Mouse (Mus musculus) gastrocnemius, adult 18-20 months (tissue): ENCODE results near the gene S100a3. TPM values are rescaled to one million over a fixed set of nuclear protein-coding genes. Genes with fewer than 3 reads are reported as not detected.

Experiments used
- DNase-seq: peaks from one replicate; pipeline ENCODE4 v3.0.0; 2021; ENCODE audit warnings: low spot score
- total RNA-seq, 2 experiments: library from RNA; stranded (reverse); gene quantifications; 2 replicates each; pipeline ENCODE4 v1.2.3; 2021

The S100a3 gene
- total RNA-seq, 2 experiments from 2014 or later, result not detected

DNA sequence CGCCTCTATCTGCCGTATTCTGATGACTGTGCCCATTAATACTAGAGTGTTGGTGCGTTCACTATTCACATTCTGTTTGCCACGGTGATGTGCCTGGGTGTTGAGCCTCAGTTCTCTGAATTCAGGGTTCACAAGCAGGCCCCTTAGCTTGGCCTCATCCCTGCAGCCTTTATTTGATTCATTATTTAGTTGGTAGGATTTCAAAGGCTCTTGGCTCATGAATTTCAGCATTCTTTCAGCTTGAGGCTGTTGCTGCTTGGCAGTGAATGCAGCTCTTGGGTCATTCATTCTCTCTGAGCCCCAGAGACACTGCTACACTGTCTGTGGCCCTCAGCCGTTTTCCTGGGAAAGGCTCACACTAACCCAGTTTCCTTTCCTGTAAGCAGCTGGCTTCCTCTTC, 4.4 kb upstream of the S100a3 start:
- DNase-seq, result peak; percentile 58

- peak; percentile 58 for DNase-seq
Observed at GRCm38 (mm10) chr3:90574691-90575090, 14.3 kb downstream of the S100a3 start.

DNA sequence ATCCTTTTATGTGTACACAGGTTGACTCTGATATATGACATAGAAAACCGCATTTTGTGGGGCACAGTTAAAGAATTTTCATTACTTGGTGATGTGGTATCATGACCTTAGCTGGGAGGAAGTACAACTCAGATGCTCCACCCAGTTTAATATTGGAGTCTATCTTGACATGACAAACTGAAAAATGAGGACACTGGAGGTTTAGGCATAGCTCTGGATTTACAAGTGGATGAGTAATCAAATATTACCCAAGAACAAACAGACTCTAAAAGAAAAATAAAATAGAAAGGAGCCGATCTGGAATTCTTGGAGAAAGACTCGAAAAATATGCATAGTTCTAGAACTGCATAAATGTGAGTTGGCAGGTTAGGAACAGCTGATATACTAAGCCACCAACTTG, 14.9 kb downstream of the S100a3 start:
- DNase-seq, result no peak

DNA sequence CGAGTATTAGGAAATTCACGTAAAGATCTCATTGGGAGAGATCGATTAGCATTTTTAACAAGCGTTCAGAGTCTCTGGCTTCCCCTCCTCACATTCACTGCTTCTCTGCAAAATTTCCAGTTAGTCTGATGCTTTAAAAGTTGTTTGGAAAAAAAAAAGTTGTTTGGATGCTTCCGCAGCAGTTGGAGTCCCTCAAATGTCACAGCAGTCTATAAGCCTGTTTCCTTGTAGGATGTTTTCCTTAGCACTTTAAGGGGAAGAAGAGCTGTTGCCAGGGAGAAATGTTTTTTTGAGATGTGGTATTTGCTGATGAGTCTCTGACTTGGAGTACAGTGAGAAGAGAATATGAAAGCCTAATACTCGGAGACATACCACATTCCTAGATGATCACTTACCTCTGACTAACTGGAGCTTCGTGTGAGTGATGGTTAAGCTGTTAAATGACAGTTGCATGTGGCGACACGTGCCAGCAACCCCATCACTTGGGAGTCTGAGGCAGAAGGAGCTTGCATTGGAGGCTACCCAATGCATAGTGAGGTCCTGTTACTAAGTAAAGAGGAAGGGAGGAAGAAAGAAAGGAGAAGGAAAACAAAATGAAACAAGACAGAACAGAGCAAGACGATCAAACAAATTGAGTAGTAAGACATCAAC, 16.1 kb downstream of the S100a3 start:
- DNase-seq, result no peak

DNA sequence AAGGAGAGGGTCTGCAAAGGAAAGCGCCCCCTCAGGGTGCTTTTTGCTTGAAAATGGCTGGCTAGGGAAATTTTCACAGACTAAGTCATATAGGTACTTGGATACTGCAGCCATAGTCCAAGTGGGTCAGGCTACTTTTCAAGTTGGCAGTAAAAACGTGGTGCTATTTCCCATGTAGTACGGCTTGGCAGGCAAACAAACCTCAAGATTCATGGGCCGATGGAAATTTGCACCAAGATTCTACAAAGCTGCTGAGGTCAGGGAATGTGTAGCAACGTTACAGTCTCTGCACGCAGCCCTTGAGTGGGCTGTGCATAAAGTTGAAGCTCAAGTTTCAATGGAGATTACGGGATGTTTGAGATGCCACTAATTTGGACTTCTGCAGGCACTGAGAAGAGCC, 19.1 kb downstream of the S100a3 start:
- no peak for DNase-seq

DNA sequence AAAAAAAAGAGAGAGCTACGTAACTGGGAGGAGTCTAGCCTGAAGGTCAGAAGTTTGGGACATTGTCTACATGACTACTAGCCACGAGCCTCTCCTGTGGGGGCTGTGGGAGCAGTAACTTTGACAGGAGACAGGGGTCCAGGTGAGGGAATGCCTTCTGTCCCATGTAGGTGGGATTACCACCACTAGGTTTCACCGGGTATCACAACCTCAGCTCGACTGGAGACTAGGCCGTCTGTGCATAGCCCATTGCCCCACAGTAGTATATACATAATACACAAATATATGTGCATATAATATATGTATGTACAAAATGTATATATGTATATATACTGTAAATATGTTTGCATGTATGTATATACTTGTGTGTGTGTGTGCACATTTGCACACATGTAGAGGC, 20.8 kb downstream of the S100a3 start:
- no peak for DNase-seq

DNA sequence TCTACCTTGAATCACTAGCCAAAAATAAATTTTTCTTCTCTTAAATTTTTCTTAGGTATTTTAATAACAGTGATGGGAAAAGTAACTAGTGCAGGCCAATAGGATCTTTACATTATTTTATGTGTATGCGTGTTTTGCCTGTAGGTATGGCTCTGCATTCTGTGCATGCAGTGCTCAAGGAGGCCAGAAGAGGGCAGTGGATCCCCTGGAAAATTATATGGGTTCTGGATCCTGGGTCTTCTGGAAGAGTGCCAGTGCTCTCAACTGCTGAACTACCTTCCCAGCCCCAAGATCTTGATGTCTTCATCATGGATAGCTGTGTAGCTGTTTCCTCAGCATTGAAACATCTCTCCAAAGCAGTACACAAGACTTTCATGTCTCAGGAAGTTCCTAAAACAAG, 21.8 kb downstream of the S100a3 start:
- no peak for DNase-seq

DNA sequence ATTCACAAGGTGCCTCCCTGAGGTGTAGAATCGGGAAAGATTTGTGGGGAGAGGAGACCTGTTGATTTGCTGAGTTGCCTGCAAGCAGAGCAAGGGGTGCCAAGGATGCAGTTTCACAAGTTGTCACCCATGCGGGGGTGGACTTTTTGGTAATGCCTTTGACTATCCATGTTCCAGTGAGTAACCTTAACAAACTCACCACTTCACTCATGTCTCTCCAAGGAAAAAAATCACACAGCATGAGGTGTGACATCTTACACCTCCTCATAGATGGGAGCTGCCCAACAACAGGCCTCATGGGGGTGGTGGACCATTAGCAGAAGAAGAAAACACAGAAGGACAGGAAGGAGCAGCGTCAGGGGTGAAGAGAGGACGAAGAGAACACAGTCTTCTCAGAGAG, 22.2 kb downstream of the S100a3 start:
- DNase-seq, result no peak

DNA sequence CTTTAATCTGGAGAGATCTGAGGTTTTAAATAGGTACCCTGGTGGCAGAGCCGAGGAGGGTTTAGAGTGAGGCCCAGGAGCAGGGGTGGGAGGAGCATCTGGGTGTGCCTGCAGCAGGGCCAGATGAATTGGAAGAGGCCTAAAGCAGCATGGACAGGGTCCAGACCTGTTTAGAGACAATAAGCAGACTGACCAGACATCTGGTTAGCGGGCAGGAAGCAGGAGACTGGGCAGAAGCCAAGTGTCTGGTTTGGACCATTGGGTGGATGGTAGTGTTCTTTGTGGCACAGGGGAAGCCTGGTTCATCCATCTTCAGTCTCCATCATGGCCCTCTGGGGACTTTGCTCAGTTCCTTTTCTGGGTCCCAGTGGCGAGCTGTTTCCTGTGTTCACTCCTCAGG, 23.5 kb downstream of the S100a3 start:
- DNase-seq, result peak; percentile 43

GRCm38 (mm10) chr3:90585595-90585994, 25.2 kb downstream of the S100a3 start:
- peak; percentile 77 for DNase-seq

DNA sequence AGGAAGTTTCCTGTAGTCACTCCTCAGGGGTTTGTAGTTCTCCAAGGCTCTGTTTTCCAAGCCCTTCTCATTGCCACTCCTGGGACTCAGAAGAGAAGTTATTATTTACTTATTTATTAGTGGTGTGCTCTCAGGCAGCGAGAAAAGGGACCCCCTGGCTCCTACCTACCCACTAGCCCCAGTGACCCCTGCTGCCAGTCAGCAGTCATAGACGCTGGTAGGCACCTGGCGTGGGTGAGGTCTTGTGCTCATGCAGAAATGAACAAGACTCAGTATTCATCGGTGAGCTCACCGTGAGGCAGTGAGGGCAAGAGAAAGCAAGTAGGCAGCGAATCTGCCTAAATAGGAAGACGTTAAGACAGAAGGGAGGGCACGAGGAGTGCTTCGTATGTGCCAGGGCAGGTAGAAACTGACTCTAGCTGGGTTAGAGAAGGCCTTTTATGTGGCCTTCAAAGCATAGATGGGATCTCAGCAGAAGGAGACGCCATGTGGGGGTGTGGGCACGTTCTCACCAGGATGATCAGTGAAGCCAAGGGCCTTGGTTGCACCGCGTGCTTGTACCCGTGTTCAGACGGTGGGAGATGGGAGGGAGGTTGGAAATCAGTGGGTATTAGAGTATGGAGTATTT, 25.8 kb downstream of the S100a3 start:
- no peak for DNase-seq

- DNase-seq, result peak; percentile 87
Observed at GRCm38 (mm10) chr3:90586906-90587305, 26.5 kb downstream of the S100a3 start.

- peak; percentile 50 for DNase-seq
Observed at GRCm38 (mm10) chr3:90587361-90588101, 27.2 kb downstream of the S100a3 start.

GRCm38 (mm10) chr3:90589390-90589789, 29.0 kb downstream of the S100a3 start:
- DNase-seq, result no peak

- no peak for DNase-seq
Observed at GRCm38 (mm10) chr3:90589947-90590346, 29.6 kb downstream of the S100a3 start, which contains the start of gene S100a2. Gene S100a2, plus strand, starts transcription at chr3:90590247.

DNA sequence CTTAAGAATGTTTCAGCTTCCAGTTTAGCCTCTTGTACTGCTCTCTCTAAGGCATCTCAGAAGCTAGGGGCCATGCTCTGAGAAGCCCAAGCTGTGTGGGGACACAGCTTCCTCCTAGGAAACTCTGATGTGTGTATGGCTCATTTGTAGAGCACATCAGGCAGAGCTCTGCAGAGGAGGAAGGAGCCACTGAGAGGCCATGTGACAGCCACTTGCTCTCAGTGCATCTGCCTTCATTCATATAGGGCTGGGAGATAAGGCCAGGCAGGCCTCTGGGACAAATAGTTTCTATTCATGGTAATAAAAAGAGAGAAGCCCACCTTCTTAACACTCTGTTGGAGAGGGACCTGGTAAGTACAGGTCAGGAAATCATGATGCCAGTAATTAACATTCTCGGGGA, 34.1 kb downstream of the S100a3 start:
- no peak for DNase-seq

GRCm38 (mm10) chr3:90595556-90595955, 35.2 kb downstream of the S100a3 start:
- DNase-seq, result no peak

DNA sequence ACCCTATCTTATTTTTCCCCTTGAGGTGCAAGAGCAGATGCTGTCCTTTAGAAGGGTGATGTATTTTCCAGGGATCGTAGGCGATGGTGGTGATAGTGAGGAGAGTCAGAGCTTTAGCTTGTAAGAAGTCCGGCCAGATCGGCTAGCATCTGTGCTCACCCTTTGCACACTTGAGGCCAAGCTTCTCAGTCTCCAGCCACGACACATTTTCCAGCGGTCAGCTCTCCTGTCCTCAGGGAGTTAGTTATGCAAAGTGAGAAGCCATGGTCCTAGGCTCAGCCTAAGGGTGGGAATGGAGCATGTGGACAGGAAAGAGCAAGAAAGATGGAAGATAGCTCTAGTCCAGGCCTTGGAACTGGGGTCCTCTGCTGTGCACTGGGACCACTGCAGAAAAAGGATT, 36.4 kb downstream of the S100a3 start:
- no peak for DNase-seq

DNA sequence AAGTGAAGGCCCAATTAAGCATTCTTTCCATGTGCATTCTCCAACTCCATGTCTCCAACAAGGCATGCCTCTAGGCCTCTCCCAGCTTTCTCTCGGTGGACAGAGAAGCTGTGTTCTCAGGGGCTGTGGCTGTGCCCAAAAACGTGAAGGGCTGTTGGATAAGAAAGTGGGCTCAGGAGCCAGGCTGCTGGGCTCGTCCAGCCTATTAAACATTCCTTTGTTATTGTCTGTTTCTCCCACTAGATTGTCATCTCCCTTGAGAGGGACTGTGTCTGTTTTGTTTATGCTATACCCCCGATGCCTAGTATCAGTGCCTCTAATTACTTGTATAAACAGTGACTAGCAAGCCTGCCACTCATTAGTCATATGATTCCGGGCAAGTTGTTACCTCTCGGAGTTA, 37.4 kb downstream of the S100a3 start:
- DNase-seq, result no peak

- DNase-seq, result no peak
Observed at GRCm38 (mm10) chr3:90598212-90598611, 37.8 kb downstream of the S100a3 start.

GRCm38 (mm10) chr3:90599401-90599800, 39.0 kb downstream of the S100a3 start:
- no peak for DNase-seq

DNA sequence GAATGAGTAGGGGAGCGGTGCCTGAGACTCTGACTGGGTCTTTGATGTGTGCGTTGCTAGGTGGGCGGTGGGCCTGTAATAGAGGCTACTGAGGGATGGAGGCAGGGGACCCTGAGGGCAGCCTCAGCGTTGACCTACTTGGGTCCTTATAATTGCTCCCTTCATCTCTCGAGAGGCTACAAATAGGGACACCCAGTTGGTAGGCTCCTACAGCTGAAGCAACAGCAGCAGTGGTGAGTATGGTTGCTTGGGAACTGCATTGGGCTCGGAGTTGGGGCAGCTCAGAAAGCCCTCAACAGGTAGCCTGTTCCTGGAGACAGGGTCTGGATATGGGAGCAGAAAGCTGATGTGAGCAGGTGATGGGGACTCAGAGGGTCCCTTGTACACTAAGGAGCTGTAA, 39.7 kb downstream of the S100a3 start:
- DNase-seq, result no peak
